Mouse (Mus musculus) spleen, adult 10 weeks (tissue): ENCODE results near the gene Tomm6. TPM values are rescaled to one million over a fixed set of nuclear protein-coding genes. Genes with fewer than 3 reads are reported as not detected.

Experiments used
- polyA plus RNA-seq: library from polyadenylated mRNA; stranded (reverse); fragments of 350-450 nt; fragmentation: Illumina TruSeq; extraction: RNeasy Lipid Tissue Mini Kit (QIAGEN cat#74804); gene quantifications from one replicate; pipeline ENCODE4 v1.2.3, GENCODE M21; 2015; ENCODE audit warnings: low replicate concordance; ENCODE audit not compliant: insufficient read depth

The Tomm6 gene
- polyA plus RNA-seq, result 90.5 TPM

DNA sequence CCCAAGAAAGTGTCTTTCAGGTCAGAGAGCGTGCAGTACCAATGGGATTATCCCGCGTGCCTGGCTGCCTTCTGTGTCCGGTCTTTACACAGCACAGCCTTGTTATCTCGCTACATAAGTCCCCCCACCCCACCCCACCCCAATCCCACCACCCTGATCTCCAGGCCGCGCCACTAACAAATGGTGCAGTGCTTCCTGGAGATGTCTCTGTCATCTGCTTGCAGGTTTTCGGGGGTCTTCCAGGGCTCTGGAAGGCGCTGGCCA, at the start of gene Tomm6:
Gene Tomm6 (minus strand): TSS at position 43 of the 264 bp plus-strand sequence.

DNA sequence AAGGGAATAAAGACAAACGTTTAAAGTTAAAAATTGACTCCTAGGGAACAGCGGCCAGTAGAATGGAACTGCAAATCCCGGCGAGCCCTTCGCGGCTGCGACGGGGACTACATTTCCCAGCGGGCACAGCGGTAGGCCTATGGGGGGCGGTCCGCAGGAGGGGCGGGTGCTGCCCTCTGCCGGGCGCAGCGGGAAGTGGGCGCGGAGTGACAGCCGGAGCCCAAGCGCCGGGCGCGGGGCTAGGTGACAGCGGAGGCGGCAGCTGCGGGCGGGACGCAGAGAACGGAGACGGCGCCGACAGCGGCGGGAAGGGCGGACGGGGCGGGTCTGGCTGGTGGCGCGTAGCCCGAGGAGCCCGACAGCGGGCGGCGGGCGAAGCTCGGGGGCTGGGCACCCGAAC, 48.7 kb upstream of the Tomm6 start, which contains the start of gene Tfeb:
Gene Tfeb (plus strand): TSS at position 175 of the 400 bp plus-strand sequence.

DNA sequence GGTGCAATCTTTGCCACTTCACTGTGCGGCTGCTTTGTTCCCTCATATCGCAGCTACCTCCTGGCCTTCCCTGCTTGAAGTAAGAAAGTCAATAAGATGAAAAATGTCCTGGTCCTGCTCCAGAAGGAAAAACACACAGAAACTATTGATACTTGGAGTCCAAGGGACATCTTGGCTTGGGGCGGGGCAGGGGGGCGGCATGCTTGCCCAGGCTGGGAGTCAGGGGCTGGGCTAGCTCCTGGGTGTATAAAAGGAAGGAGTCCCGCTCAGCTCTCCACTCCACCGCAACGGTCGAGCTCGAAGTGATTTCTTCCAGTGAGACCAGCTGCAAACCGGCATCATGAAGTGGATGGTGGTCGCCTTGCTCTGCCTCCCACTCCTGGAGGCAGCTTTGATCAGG, 38.4 kb upstream of the Tomm6 start, which contains the start of gene Pgc:
Gene Pgc (plus strand): TSS at position 277 of the 400 bp plus-strand sequence.

DNA sequence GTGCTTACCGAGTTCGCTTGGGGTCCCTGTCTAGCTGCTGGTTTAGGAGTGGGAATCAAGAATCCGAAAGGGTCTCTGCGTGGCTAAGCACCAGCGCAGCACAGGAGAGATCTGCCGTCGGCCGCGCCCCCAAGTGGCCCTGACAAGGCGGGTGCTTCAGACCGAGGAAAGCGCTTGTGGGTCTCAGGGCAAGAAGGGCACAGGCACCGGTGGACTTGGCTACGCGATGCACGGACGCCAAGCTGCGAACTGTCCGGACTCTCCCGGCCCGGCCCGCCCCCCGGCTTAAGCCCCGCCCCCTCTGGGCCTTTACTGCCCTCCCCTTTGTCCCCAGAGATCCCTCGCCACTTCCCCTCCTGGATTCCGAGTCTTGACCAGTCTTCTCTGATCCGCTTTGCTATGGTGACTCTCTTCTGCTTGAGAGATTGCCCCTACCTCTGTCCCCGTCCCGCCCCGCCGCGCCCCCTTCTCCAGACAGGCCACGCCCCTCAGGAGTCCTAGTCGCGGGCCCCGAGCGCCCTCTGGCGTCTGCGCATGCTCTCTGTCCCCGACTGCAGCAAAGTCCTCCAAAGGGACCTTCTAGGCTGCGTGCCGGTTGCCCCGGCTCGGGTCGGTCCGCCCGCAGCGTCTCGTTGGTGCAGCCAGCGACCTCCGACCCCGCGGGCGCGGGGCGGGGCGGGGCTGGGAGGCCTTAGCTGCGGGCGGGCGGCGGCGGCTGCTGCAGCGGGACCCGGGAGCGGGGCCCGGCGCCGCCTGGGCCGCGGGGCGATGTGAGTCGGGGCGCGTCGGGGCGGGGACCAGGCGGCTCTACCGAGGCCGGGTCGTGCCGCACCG, 6.5 kb upstream of the Tomm6 start, which contains the start of gene Prickle4:
Gene Prickle4 (minus strand): TSS at position 234 of the 834 bp plus-strand sequence.

DNA sequence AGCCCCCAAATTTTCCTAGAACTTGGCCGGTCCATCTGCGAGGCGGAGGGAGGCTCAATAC, 6.1 kb upstream of the Tomm6 start, which contains the start of gene Gm21981:
Gene Gm21981 (minus strand): TSS at position 14 of the 61 bp plus-strand sequence.

DNA sequence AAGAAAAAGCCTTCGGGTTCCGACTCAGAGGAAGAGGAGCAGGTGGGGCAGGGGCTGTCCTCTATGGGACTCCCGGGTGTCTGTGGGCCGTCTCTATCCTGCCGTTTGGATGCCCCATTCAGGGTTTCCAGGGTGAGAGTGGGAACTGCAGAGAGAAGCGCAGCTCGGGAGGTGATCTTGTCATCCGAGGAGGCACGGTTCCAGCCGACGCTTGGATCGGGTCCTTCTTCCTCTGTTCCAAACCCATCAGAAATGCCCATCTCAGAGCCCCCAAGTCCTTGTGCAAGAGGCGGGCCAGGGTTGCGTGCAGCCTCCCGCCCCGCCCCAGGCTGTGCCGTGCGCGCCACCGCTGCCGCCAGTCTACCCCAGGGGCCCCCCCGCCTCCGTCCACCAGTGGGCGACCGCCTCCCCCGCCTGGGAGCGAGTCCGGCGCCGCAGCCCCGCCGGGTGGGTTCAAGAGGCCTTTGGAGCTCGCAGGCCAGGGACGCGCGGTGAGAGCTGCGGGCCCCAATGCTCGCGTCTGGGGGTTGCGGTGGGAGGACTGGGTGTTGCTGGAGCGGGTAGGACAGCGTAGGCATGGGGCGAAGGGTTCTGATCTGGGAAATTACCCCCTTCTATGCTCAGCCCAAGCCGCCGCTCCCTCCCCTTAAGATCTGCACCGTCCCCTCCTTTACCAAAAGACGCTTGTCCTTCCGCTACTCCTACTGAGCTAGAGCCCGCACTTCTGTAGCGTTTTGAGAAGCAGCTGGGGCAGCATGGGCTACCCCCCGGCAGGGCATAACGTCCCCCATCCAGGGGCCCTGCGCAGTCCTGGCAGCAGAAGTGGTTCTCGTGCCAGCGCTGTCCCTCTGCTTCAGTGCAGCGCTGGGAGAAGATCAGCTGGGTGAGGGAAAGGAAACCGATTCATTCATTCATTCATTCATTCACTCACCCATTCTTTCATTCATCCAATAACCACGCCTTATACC, 706 bp upstream of the Tomm6 start, which contains the start of gene Frs3:
Gene Frs3 (plus strand): TSS at position 423 of the 968 bp plus-strand sequence.

Other genes starting within 250 kb of the Tomm6 start
- 36.4 TPM for gene Taf8, start 186.1 kb downstream of the Tomm6 start, polyA plus RNA-seq
- gene Ccnd3, start 183.3 kb downstream of the Tomm6 start, polyA plus RNA-seq, result 122 TPM
- 7.4 TPM for gene Bysl, start 76.9 kb downstream of the Tomm6 start, polyA plus RNA-seq
- gene Med20, start 76.8 kb downstream of the Tomm6 start, polyA plus RNA-seq, result 45.4 TPM
- gene Gm20517, start 76.8 kb downstream of the Tomm6 start, polyA plus RNA-seq, result 0.79 TPM
- 6.0 TPM for gene Usp49, start 57.7 kb downstream of the Tomm6 start, polyA plus RNA-seq
- 1.0 TPM for gene Frs3, start 644 bp upstream of the Tomm6 start, polyA plus RNA-seq
- gene Gm21981, start 6.1 kb upstream of the Tomm6 start, polyA plus RNA-seq, result 0.12 TPM
- not detected for gene Prickle4, start 6.3 kb upstream of the Tomm6 start, polyA plus RNA-seq
- not detected for gene Pgc, start 38.5 kb upstream of the Tomm6 start, polyA plus RNA-seq
- gene Tfeb, start 48.6 kb upstream of the Tomm6 start, polyA plus RNA-seq, result 15.4 TPM
- gene Mdfi, start 146.3 kb upstream of the Tomm6 start, polyA plus RNA-seq, result not detected
- gene Foxp4, start 236.3 kb upstream of the Tomm6 start, polyA plus RNA-seq, result 8.1 TPM